Mouse (Mus musculus) hindbrain, embryonic 12.5 days (tissue): ENCODE data around the gene 5530400C23Rik. TPM values are rescaled to one million over a fixed set of nuclear protein-coding genes. Genes with fewer than 3 reads are reported as not detected.
"Not testable (repeated sequence)": the region's sequence is repeated elsewhere in the genome, so short reads cannot be mapped to it uniquely, and the experiment has no call there.

Source experiments
- ATAC-seq: fragments of 200-750 bp; cut with Nextera tagmentation; 2 replicates; pipeline ENCODE4 v1.8.0; 2017; ENCODE audit warnings: moderate TSS enrichment; ENCODE audit not compliant: low FRiP score
- H3K27ac ChIP-seq: fragments of 300-500 bp; sonication (generic); 2 replicates; pipeline ENCODE4 v1.5.1; 2016; ENCODE audit warnings: mild to moderate bottlenecking
- H3K27me3 ChIP-seq: fragments of 300-500 bp; sonication (generic); 2 replicates; pipeline ENCODE4 v1.6.1; 2016; ENCODE audit warnings: mild to moderate bottlenecking
- H3K36me3 ChIP-seq: fragments of 300-500 bp; sonication (generic); 2 replicates; pipeline ENCODE4 v1.6.1; 2016; ENCODE audit warnings: mild to moderate bottlenecking
- H3K4me1 ChIP-seq: fragments of 300-500 bp; sonication (generic); 2 replicates; pipeline ENCODE4 v1.6.1; 2016
- H3K4me2 ChIP-seq: fragments of 300-500 bp; sonication (generic); replicated peaks from 2 replicates; pipeline ENCODE4 v1.6.1; 2016; ENCODE audit warnings: mild to moderate bottlenecking
- H3K4me3 ChIP-seq: fragments of 300-500 bp; sonication (generic); 2 replicates; pipeline ENCODE4 v1.5.1; 2016; ENCODE audit warnings: mild to moderate bottlenecking
- H3K9ac ChIP-seq: fragments of 300-500 bp; sonication (generic); 2 replicates; pipeline ENCODE4 v1.6.1; 2016; ENCODE audit warnings: mild to moderate bottlenecking, moderate library complexity
- H3K9me3 ChIP-seq: fragments of 300-500 bp; sonication (generic); replicated peaks from 2 replicates; pipeline ENCODE4 v1.6.1; 2016; ENCODE audit warnings: mild to moderate bottlenecking
- WGBS: fragments of 180-500 bp; shearing (Covaris S2); methylation state at CpG from one replicate; pipeline ENCODE4 v1.1.7; 2016; 5-methylcytosine and 5-hydroxymethylcytosine counted together
- polyA plus RNA-seq: library from polyadenylated mRNA; unstranded; fragments of >200 nt; fragmentation: Nextera tagmentation; extraction: Ambion mirVana; gene quantifications from 2 replicates; pipeline ENCODE4 v1.2.1, GENCODE M21; 2016

The 5530400C23Rik gene
- polyA plus RNA-seq: not detected in 2 replicates

GRCm38 (mm10) chr6:133291916-133292315 lies at the start of gene 5530400C23Rik:
Gene 5530400C23Rik, plus strand, starts transcription at chr6:133292216.
- H3K27ac ChIP-seq, H3K9me3 ChIP-seq, H3K36me3 ChIP-seq, H3K4me1 ChIP-seq, H3K9ac ChIP-seq, ATAC-seq, H3K4me3 ChIP-seq, H3K4me2 ChIP-seq, H3K27me3 ChIP-seq: not testable (repeated sequence)

- H3K4me2 ChIP-seq: no peak overlapping the region
- ATAC-seq: no peak
- H3K4me3 ChIP-seq: no peak overlapping the region
- WGBS: 79% methylated on average over 3 of the region's 3 CpGs
- H3K36me3 ChIP-seq: no peaks in the 10 kb centered on the region
- no peak overlapping the region for H3K9ac ChIP-seq
- no peaks in the 10 kb centered on the region for H3K9me3 ChIP-seq
- H3K27ac ChIP-seq: no peak overlapping the region
- no peaks in the 10 kb centered on the region for H3K4me1 ChIP-seq
- no peaks in the 10 kb centered on the region for H3K27me3 ChIP-seq
These were observed 14.1 kb downstream of the 5530400C23Rik start for GRCm38 (mm10) chr6:133305952-133306715.

GRCm38 (mm10) chr6:133313896-133314295 lies 21.9 kb downstream of the 5530400C23Rik start:
- not testable (repeated sequence) for H3K9me3 ChIP-seq, H3K27me3 ChIP-seq, H3K4me2 ChIP-seq, H3K36me3 ChIP-seq, H3K4me1 ChIP-seq, H3K4me3 ChIP-seq, H3K9ac ChIP-seq, ATAC-seq, H3K27ac ChIP-seq
- WGBS: 95% methylated on average over 2 of the region's 2 CpGs

GRCm38 (mm10) chr6:133338535-133338934 lies 46.5 kb downstream of the 5530400C23Rik start:
- H3K9me3 ChIP-seq: no peaks in the 10 kb centered on the region
- no peak overlapping the region for H3K9ac ChIP-seq
- ATAC-seq: no peak
- H3K4me1 ChIP-seq: no peaks in the 10 kb centered on the region
- 71% methylated on average over 1 of the region's 1 CpGs for WGBS
- no peak overlapping the region for H3K27ac ChIP-seq
- H3K36me3 ChIP-seq: no peaks in the 10 kb centered on the region
- no peak overlapping the region for H3K4me3 ChIP-seq
- no peaks in the 10 kb centered on the region for H3K27me3 ChIP-seq
- H3K4me2 ChIP-seq: no peak overlapping the region

GRCm38 (mm10) chr6:133341731-133342130 lies 49.7 kb downstream of the 5530400C23Rik start:
- H3K36me3 ChIP-seq, H3K9me3 ChIP-seq, H3K4me3 ChIP-seq, H3K27me3 ChIP-seq, H3K27ac ChIP-seq, H3K9ac ChIP-seq, ATAC-seq, H3K4me1 ChIP-seq, H3K4me2 ChIP-seq: not testable (repeated sequence)
- 74% methylated on average over 5 of the region's 5 CpGs for WGBS

Other genes starting within 250 kb of the 5530400C23Rik start
- gene Tas2r140, start 236.4 kb upstream of the 5530400C23Rik start, polyA plus RNA-seq: not detected in 2 replicates
- 118 and 131 TPM in 2 replicates for gene Smim10l1, start 187.3 kb upstream of the 5530400C23Rik start, polyA plus RNA-seq